Mouse (Mus musculus): ENCODE results near the gene Gm10134. TPM values are rescaled to one million over a fixed set of nuclear protein-coding genes. Genes with fewer than 3 reads are reported as not detected.

The Gm10134 gene
- polyA plus RNA-seq, 1 experiment from 2014 or later = not detected

DNA sequence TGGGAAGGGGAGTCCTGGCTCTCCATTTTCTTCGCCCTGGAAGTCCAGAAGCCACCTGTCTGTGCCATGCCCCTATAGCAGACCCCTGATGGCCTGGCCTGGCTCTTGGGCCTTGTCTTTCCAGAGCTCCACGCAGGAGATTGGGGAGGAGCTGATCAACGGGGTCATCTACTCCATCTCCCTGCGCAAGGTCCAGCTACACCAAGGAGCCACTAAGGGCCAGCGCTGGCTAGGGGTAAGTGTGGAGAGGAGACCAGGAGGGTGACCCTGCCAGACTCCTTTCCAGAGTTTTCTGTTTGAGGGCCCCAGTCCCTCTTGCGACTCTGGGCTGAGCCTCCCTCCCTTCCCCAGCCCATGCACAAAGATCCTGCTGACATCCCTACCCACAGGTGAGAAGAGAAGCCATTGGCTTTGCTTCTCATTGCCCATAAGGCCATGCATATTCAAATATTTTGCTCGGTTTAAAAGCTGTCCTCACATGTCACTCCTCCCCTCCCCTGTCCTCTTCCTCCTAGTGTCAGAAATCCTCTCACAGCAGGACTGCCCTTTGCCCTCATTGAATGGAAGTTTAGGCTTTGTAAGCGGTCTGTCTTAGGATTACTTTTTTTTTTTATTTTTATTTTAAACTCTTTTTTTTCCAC lies 34.8 kb downstream of the Gm10134 start:
- no peaks in the 10 kb centered on the region for H3K9me3 ChIP-seq (replicated peaks; ENCODE audit: control insufficient read depth, low read length)
- peaks cover 9% of the 10 kb centered on the region for H3K36me3 ChIP-seq (replicated peaks; ENCODE audit: control insufficient read depth, insufficient read depth, low read depth, low read length)
- no peak overlapping the region for H3K4me3 ChIP-seq (ENCODE audit: low read depth, low read length)
- H3K27ac ChIP-seq (replicated peaks; ENCODE audit: low read depth, low read length) = no peak overlapping the region
- ATAC-seq (replicated peaks; ENCODE audit: insufficient number of reproducible peaks, low FRiP score, low TSS enrichment, low read depth) (no peak), DNase-seq (ENCODE audit: low spot score) (no peak)
- H3K27me3 ChIP-seq (ENCODE audit: control insufficient read depth, insufficient read depth, low read length) = no peaks in the 10 kb centered on the region
- WGBS = 78% methylated on average over 8 of the region's 8 CpGs
- no peak overlapping the region for H3K4me2 ChIP-seq (ENCODE audit: low read depth, low read length)
- H3K9ac ChIP-seq (replicated peaks; ENCODE audit: low read length) = no peak overlapping the region
- peaks cover 10% of the 10 kb centered on the region for H3K4me1 ChIP-seq (ENCODE audit: control insufficient read depth, insufficient read depth, low read length)

GRCm38 (mm10) chr2:28543894-28544293 lies 38.0 kb downstream of the Gm10134 start:
- H3K27me3 ChIP-seq (ENCODE audit: control insufficient read depth, insufficient read depth, low read length) = no peaks in the 10 kb centered on the region
- H3K27ac ChIP-seq (replicated peaks; ENCODE audit: low read depth, low read length) = no peak overlapping the region
- no peak overlapping the region for H3K9ac ChIP-seq (replicated peaks; ENCODE audit: low read length)
- no peaks in the 10 kb centered on the region for H3K9me3 ChIP-seq (replicated peaks; ENCODE audit: control insufficient read depth, low read length)
- H3K4me3 ChIP-seq (ENCODE audit: low read depth, low read length) = no peak overlapping the region
- DNase-seq (ENCODE audit: low spot score) (no peak), ATAC-seq (replicated peaks; ENCODE audit: insufficient number of reproducible peaks, low FRiP score, low TSS enrichment, low read depth) (no peak)
- peaks cover 7% of the 10 kb centered on the region for H3K4me1 ChIP-seq (ENCODE audit: control insufficient read depth, insufficient read depth, low read length)
- no peak overlapping the region for H3K4me2 ChIP-seq (ENCODE audit: low read depth, low read length)
- H3K36me3 ChIP-seq (replicated peaks; ENCODE audit: control insufficient read depth, insufficient read depth, low read depth, low read length) = peaks cover 13% of the 10 kb centered on the region
- WGBS = 90% methylated on average over 8 of the region's 8 CpGs

DNA sequence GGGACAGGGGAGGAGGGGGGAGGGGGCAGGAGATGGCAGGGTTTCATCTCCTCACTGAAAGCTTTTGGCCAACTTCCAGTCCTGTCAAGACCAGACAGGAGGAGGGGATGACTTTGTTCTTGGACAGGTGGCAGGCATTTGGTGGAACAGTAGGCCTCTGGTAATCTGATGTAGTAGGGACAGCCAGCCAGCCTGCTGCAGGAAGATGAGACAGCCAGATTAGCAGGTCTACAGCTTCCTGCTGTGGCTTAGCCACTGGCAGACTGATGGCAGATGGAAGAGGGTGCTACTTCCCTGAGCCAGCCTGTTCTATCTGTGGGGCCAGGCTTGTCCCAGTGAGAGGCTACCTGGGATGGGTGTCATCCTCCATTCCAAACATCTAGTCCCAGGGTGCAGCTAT lies 40.1 kb downstream of the Gm10134 start:
- Histone ChIP-seq H3K4me2 (ENCODE audit: low read depth, low read length) (no peak overlapping the region), H3K36me3 (replicated peaks; ENCODE audit: control insufficient read depth, insufficient read depth, low read depth, low read length) (peaks cover 22% of the 10 kb centered on the region), H3K27ac (replicated peaks; ENCODE audit: low read depth, low read length) (no peak overlapping the region), H3K4me1 (ENCODE audit: control insufficient read depth, insufficient read depth, low read length) (no peaks in the 10 kb centered on the region), H3K9ac (replicated peaks; ENCODE audit: low read length) (no peak overlapping the region), H3K9me3 (replicated peaks; ENCODE audit: control insufficient read depth, low read length) (no peaks in the 10 kb centered on the region), H3K27me3 (ENCODE audit: control insufficient read depth, insufficient read depth, low read length) (no peaks in the 10 kb centered on the region), H3K4me3 (ENCODE audit: low read depth, low read length) (no peak overlapping the region)
- ATAC-seq (replicated peaks; ENCODE audit: insufficient number of reproducible peaks, low FRiP score, low TSS enrichment, low read depth) = no peak
- DNase-seq (ENCODE audit: low spot score) = no peak

DNA sequence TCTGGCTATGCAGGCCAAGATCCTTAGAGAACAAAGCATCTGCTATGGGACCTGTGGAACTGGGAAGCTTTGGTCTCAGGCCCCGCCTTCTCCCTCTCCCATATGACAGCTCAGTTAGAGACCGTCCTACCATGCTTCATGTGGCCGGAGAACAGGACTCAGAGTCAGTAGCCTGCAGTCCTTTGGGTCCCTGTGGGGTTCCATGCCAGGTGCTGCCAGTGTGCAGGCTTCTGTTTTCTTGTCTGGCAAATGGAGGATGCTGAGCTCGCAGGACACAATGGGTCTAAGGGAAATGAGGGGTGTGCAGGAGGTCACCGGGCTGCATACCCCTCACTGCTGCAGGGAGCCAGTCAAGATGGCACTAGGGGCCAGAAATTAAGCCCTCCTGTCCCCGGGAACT lies 40.7 kb downstream of the Gm10134 start:
- Histone ChIP-seq H3K27ac (replicated peaks; ENCODE audit: low read depth, low read length) (no peak overlapping the region), H3K9ac (replicated peaks; ENCODE audit: low read length) (no peak overlapping the region), H3K9me3 (replicated peaks; ENCODE audit: control insufficient read depth, low read length) (no peaks in the 10 kb centered on the region), H3K4me3 (ENCODE audit: low read depth, low read length) (no peak overlapping the region), H3K4me2 (ENCODE audit: low read depth, low read length) (no peak overlapping the region), H3K4me1 (ENCODE audit: control insufficient read depth, insufficient read depth, low read length) (no peaks in the 10 kb centered on the region), H3K27me3 (ENCODE audit: control insufficient read depth, insufficient read depth, low read length) (no peaks in the 10 kb centered on the region), H3K36me3 (replicated peaks; ENCODE audit: control insufficient read depth, insufficient read depth, low read depth, low read length) (peaks cover 22% of the 10 kb centered on the region)
- 81% methylated on average over 6 of the region's 6 CpGs for WGBS
- ATAC-seq (replicated peaks; ENCODE audit: insufficient number of reproducible peaks, low FRiP score, low TSS enrichment, low read depth) = no peak
- DNase-seq (ENCODE audit: low spot score) = no peak

DNA sequence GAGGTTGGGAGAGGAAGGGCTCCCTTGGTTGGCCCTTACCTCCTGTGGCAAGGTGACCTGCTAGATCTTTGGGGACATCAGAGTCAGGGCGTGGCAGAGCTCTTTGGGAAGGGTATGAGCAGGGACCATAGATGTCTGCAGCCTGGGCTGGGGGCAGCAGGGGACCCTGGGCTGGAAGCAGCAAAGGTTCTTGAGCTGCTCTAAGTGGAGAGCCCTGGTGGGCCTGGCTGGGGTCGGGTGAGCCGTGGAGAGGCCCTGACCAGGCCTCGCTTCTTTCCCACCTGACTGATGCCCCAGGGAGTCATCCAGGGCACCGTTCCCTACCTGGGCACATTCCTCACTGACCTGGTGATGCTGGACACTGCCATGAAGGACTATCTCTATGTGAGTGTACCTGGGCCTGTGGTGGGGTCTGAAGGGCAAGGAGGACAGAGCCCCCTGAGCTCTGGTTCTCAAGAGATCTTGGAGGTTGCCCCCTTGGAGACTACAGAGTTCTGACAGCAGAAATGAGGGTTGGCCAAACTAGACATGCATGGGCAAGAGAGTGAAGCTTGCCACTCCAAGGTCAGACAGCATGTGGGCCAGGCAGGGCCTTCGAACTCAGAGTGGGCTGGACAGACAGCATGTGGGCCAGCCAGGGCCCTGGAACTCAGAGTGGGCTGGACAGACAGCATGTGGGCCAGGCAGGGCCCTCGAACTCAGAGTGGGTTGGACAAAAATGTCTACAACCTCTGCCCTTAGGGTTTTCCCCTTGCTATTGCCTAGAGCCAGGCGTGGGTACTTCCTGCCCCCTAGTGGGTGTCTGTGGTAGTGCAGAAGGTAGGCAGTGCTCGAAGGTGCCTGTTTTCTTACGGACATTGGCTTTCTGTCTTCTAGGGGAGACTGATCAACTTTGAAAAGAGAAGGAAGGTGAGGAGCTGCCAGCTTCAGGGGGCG lies 41.6 kb downstream of the Gm10134 start:
- ATAC-seq (replicated peaks; ENCODE audit: insufficient number of reproducible peaks, low FRiP score, low TSS enrichment, low read depth) = no peak
- no peaks in the 10 kb centered on the region for H3K27me3 ChIP-seq (ENCODE audit: control insufficient read depth, insufficient read depth, low read length)
- no peak overlapping the region for H3K4me2 ChIP-seq (ENCODE audit: low read depth, low read length)
- no peaks in the 10 kb centered on the region for H3K4me1 ChIP-seq (ENCODE audit: control insufficient read depth, insufficient read depth, low read length)
- no peak overlapping the region for H3K4me3 ChIP-seq (ENCODE audit: low read depth, low read length)
- H3K9ac ChIP-seq (replicated peaks; ENCODE audit: low read length) = no peak overlapping the region
- no peak overlapping the region for H3K27ac ChIP-seq (replicated peaks; ENCODE audit: low read depth, low read length)
- peaks cover 22% of the 10 kb centered on the region for H3K36me3 ChIP-seq (replicated peaks; ENCODE audit: control insufficient read depth, insufficient read depth, low read depth, low read length)
- DNase-seq (ENCODE audit: low spot score) = peak; percentile 85
- whole genome bisulfite sequencing = 50% methylated on average over 11 of the region's 11 CpGs
- H3K9me3 ChIP-seq (replicated peaks; ENCODE audit: control insufficient read depth, low read length) = no peaks in the 10 kb centered on the region

- H3K9ac ChIP-seq (replicated peaks; ENCODE audit: low read length) = no peak overlapping the region
- H3K4me3 ChIP-seq (ENCODE audit: low read depth, low read length) = no peak overlapping the region
- no peaks in the 10 kb centered on the region for H3K9me3 ChIP-seq (replicated peaks; ENCODE audit: control insufficient read depth, low read length)
- no peaks in the 10 kb centered on the region for H3K4me1 ChIP-seq (ENCODE audit: control insufficient read depth, insufficient read depth, low read length)
- H3K4me2 ChIP-seq (ENCODE audit: low read depth, low read length) = no peak overlapping the region
- H3K27ac ChIP-seq (replicated peaks; ENCODE audit: low read depth, low read length) = no peak overlapping the region
- peaks cover 22% of the 10 kb centered on the region for H3K36me3 ChIP-seq (replicated peaks; ENCODE audit: control insufficient read depth, insufficient read depth, low read depth, low read length)
- ATAC-seq (replicated peaks; ENCODE audit: insufficient number of reproducible peaks, low FRiP score, low TSS enrichment, low read depth) (no peak), DNase-seq (ENCODE audit: low spot score) (no peak)
- 92% methylated on average over 13 of the region's 13 CpGs for WGBS
- no peaks in the 10 kb centered on the region for H3K27me3 ChIP-seq (ENCODE audit: control insufficient read depth, insufficient read depth, low read length)
These were observed 43.3 kb downstream of the Gm10134 start for GRCm38 (mm10) chr2:28549157-28549556.

GRCm38 (mm10) chr2:28552301-28552700 lies 46.4 kb downstream of the Gm10134 start:
- H3K27ac ChIP-seq (replicated peaks; ENCODE audit: low read depth, low read length) = no peak overlapping the region
- ATAC-seq (replicated peaks; ENCODE audit: insufficient number of reproducible peaks, low FRiP score, low TSS enrichment, low read depth) = no peak
- peaks cover 13% of the 10 kb centered on the region for H3K36me3 ChIP-seq (replicated peaks; ENCODE audit: control insufficient read depth, insufficient read depth, low read depth, low read length)

More at GRCm38 (mm10) chr2:28552301-28552700, 46.4 kb downstream of the Gm10134 start:
- 93% methylated on average over 5 of the region's 5 CpGs for WGBS
- Histone ChIP-seq H3K9me3 (replicated peaks; ENCODE audit: control insufficient read depth, low read length) (no peaks in the 10 kb centered on the region), H3K9ac (replicated peaks; ENCODE audit: low read length) (no peak overlapping the region), H3K4me1 (ENCODE audit: control insufficient read depth, insufficient read depth, low read length) (no peaks in the 10 kb centered on the region), H3K27me3 (ENCODE audit: control insufficient read depth, insufficient read depth, low read length) (no peaks in the 10 kb centered on the region), H3K4me3 (ENCODE audit: low read depth, low read length) (no peak overlapping the region), H3K4me2 (ENCODE audit: low read depth, low read length) (no peak overlapping the region)
- no peak for DNase-seq (ENCODE audit: low spot score)
